Mouse (Mus musculus) adrenal gland, adult 8-10 months (tissue): ENCODE measurements at regions not wholly inside any gene's neighbourhood (a gene's known extent, or its start where the extent isn't known, plus 50 kb on each side); places are given as distances from the start of the nearest gene placed in this dataset.

Source experiments
- DNase-seq: peaks from one replicate; pipeline ENCODE4 v3.0.0; 2022

- DNase-seq: no peak
Observed at GRCm38 (mm10) chr5:45923907-45924594, 66.6 kb upstream of the Lcorl start.
